ENCODE assay signal across 14 mouse cellular contexts in genomic region chr9:59667250-59667649, GRCm38 (mm10). TPM values are rescaled to one million over a fixed set of nuclear protein-coding genes. Genes with fewer than 3 reads are reported as not detected.
DNase-seq lines count a peak whose midpoint lies in the region; ATAC-seq and TF ChIP-seq lines count a peak whose summit lies in the region.
"Had no signal": no experiment of that assay in that cellular context is flagged by ENCODE, and none has a peak within 500 bp of the region (broad histone marks: within the 10 kb centered on the region; RNA-seq: fewer than 3 reads in every experiment).

No protein-coding gene starts in this region.

- H3K27me3 ChIP-seq in forebrain, embryonic 16.5 days (replicated peaks; ENCODE audit: control insufficient read depth, insufficient read depth, low read length): no peaks in the 10 kb centered on the region
- no peaks in the 10 kb centered on the region for H3K27me3 ChIP-seq in forebrain, embryonic 12.5 days
- H3K27me3 ChIP-seq: limb, embryonic 15.5 days had no signal

- peaks cover 42% of the 10 kb centered on the region for H3K36me3 ChIP-seq in forebrain, embryonic 16.5 days (ENCODE audit: control insufficient read depth, insufficient read depth)
- peaks cover 96% of the 10 kb centered on the region for H3K36me3 ChIP-seq in forebrain, embryonic 12.5 days (replicated peaks)

- no peak for TF ChIP-seq CTCF in left cerebral cortex, adult 2 months (IDR thresholded peaks at IDR 0.05)
- no peak for TF ChIP-seq CTCF in cortical plate, adult 2 months (IDR thresholded peaks at IDR 0.05; ENCODE audit: extremely low read depth, insufficient read depth, low read length)

- intact Hi-C loops in left cerebral cortex, adult 2 months (cut with DNase I): no loop called here
- intact Hi-C loops in left cerebral cortex, postnatal 36 days (cut with DNase I): no loop called here

- WGBS in forebrain, embryonic 16.5 days: 58% methylated on average over 4 of the region's 4 CpGs
- WGBS in forebrain, embryonic 12.5 days: 86% methylated on average over 4 of the region's 4 CpGs

- TF ChIP-seq POLR2A in cortical plate, adult 2 months (IDR thresholded peaks at IDR 0.05; ENCODE audit: extremely low read depth, insufficient read depth, low read length): no peak

- H3K4me1 ChIP-seq in forebrain, embryonic 16.5 days (replicated peaks; ENCODE audit: control insufficient read depth, insufficient read depth, low read length): peaks cover 16% of the 10 kb centered on the region
- peaks cover 19% of the 10 kb centered on the region for H3K4me1 ChIP-seq in forebrain, embryonic 12.5 days
- H3K4me1 ChIP-seq in cortical plate, adult 2 months (ENCODE audit: control insufficient read depth, insufficient read depth, low read length): peaks cover 16% of the 10 kb centered on the region

- H3K4me3 ChIP-seq in forebrain, embryonic 16.5 days (replicated peaks; ENCODE audit: low read length): no peak overlapping the region
- no peak overlapping the region for H3K4me3 ChIP-seq in forebrain, embryonic 12.5 days (replicated peaks)
- no peak overlapping the region for H3K4me3 ChIP-seq in left cerebral cortex, adult 2 months
- no peak overlapping the region for H3K4me3 ChIP-seq in cortical plate, adult 2 months (ENCODE audit: insufficient read depth, low read length)
- H3K4me3 ChIP-seq: limb, embryonic 15.5 days had no signal

- no peak for DNase-seq in left cerebral cortex, adult 2 months (ENCODE audit: extremely low spot score in 1 of 2, low spot score in 2 of 2)
- no peak for DNase-seq in left cerebral cortex, postnatal 36 days (ENCODE audit: low spot score in 2 of 2)
- DNase-seq in cerebellum, postnatal 25 days: no peak
- DNase-seq: thymus, postnatal 4 days had no signal

- H3K9ac ChIP-seq in forebrain, embryonic 16.5 days (replicated peaks; ENCODE audit: low read depth, low read length): no peak overlapping the region
- no peak overlapping the region for H3K9ac ChIP-seq in forebrain, embryonic 12.5 days
- H3K9ac ChIP-seq: limb, embryonic 15.5 days had no signal

- no peak overlapping the region for H3K27ac ChIP-seq in forebrain, embryonic 16.5 days (ENCODE audit: low read length)
- no peak overlapping the region for H3K27ac ChIP-seq in forebrain, embryonic 12.5 days
- peak overlapping the region; percentile 34; the same call in 1 of the 2 replicates for H3K27ac ChIP-seq in left cerebral cortex, adult 2 months
- peak overlapping the region; percentile 64; the same call in 1 of the 2 replicates for H3K27ac ChIP-seq in cortical plate, adult 2 months (ENCODE audit: insufficient read depth, low read length)
- H3K27ac ChIP-seq: hindbrain, postnatal 0 days; kidney, postnatal 0 days; limb, embryonic 15.5 days had no signal

- H3K9me3 ChIP-seq in forebrain, embryonic 16.5 days (ENCODE audit: control insufficient read depth, low read length): no peaks in the 10 kb centered on the region
- H3K9me3 ChIP-seq in forebrain, embryonic 12.5 days: no peaks in the 10 kb centered on the region
- H3K9me3 ChIP-seq: limb, embryonic 15.5 days had no signal

- no peak overlapping the region for H3K4me2 ChIP-seq in forebrain, embryonic 16.5 days (ENCODE audit: low read length)
- H3K4me2 ChIP-seq in forebrain, embryonic 12.5 days: no peak overlapping the region
- H3K4me2 ChIP-seq: limb, embryonic 15.5 days had no signal

- peak; percentile 47 for ATAC-seq in forebrain, embryonic 16.5 days
- no peak for ATAC-seq in forebrain, embryonic 12.5 days (ENCODE audit: low FRiP score)
- ATAC-seq in megakaryocyte-erythroid progenitor cell, adult 5-6 weeks (replicated peaks; ENCODE audit: low FRiP score, low TSS enrichment, poor library complexity, severe bottlenecking): peak; percentile 71
- ATAC-seq in activated CD4-positive, CD25-positive, alpha-beta regulatory T cell, adult 4 months: no peak
- ATAC-seq: hindbrain, postnatal 0 days; lung, postnatal 0 days; midbrain, embryonic 16.5 days had no signal

RNA-seq across cellular contexts. Expression of gene Pkm, which starts 11.1 kb away (rescaled TPM):
- 1,186 and 1,222 TPM in 2 replicates for polyA plus RNA-seq in forebrain, embryonic 16.5 days (2015; fragmentation: Nextera tagmentation; extraction: Ambion mirVana)
- 1,825 and 1,829 TPM in 2 replicates for polyA plus RNA-seq in forebrain, embryonic 12.5 days (2016; fragmentation: Nextera tagmentation; extraction: Ambion mirVana)
- 1,000 to 10,000 TPM; 1,277 to 1,324 TPM for total RNA-seq in left cerebral cortex, adult 2 months (2021)
- total RNA-seq in left cerebral cortex, postnatal 36 days (2021): 1,000 to 10,000 TPM; 1,213 to 1,355 TPM
- polyA plus RNA-seq in cortical plate, adult 2 months (2012; rRNA removed): 1,537 and 1,545 TPM in 2 replicates
- total RNA-seq in megakaryocyte-erythroid progenitor cell, adult 5-6 weeks (2014; fragmentation: Nextera tagmentation): 7.4 and 27.8 TPM in 2 replicates
- total RNA-seq in megakaryocyte-erythroid progenitor cell, adult 5-6 weeks (2017): 29.6 and 62.7 TPM in 2 replicates
- 100 to 1,000 TPM; 694 to 839 TPM for polyA plus RNA-seq in activated CD4-positive, CD25-positive, alpha-beta regulatory T cell, adult 4 months (2017; shearing (Covaris generic))

RNA-seq across cellular contexts. Expression of gene Gramd2, which starts 12.7 kb away (rescaled TPM):
- 3.7 and 5.4 TPM in 2 replicates for polyA plus RNA-seq in forebrain, embryonic 16.5 days (2015; fragmentation: Nextera tagmentation; extraction: Ambion mirVana)
- polyA plus RNA-seq in forebrain, embryonic 12.5 days (2016; fragmentation: Nextera tagmentation; extraction: Ambion mirVana): 0.40 and 0.49 TPM in 2 replicates
- total RNA-seq in left cerebral cortex, adult 2 months (2021): 10 to 100 TPM in 1 of 2 experiments, 1 to 10 TPM in 1; 8.6 to 10.7 TPM
- total RNA-seq in left cerebral cortex, postnatal 36 days (2021): 10 to 100 TPM; 10.4 to 10.8 TPM
- polyA plus RNA-seq in cortical plate, adult 2 months (2012; rRNA removed): 18.7 and 18.9 TPM in 2 replicates
- not detected in 2 replicates for total RNA-seq in megakaryocyte-erythroid progenitor cell, adult 5-6 weeks (2014; fragmentation: Nextera tagmentation)
- not detected in 2 replicates for total RNA-seq in megakaryocyte-erythroid progenitor cell, adult 5-6 weeks (2017)
- polyA plus RNA-seq in activated CD4-positive, CD25-positive, alpha-beta regulatory T cell, adult 4 months (2017; shearing (Covaris generic)): not detected

RNA-seq across cellular contexts. Expression of gene Parp6, which starts 50.2 kb away (rescaled TPM):
- 204 and 232 TPM in 2 replicates for polyA plus RNA-seq in forebrain, embryonic 16.5 days (2015; fragmentation: Nextera tagmentation; extraction: Ambion mirVana)
- 105 and 116 TPM in 2 replicates for polyA plus RNA-seq in forebrain, embryonic 12.5 days (2016; fragmentation: Nextera tagmentation; extraction: Ambion mirVana)
- total RNA-seq in left cerebral cortex, adult 2 months (2021): 100 to 1,000 TPM; 144 to 156 TPM
- 100 to 1,000 TPM; 152 to 159 TPM for total RNA-seq in left cerebral cortex, postnatal 36 days (2021)
- polyA plus RNA-seq in cortical plate, adult 2 months (2012; rRNA removed): 199 and 202 TPM in 2 replicates
- 27.1 and 39.6 TPM in 2 replicates for total RNA-seq in megakaryocyte-erythroid progenitor cell, adult 5-6 weeks (2014; fragmentation: Nextera tagmentation)
- total RNA-seq in megakaryocyte-erythroid progenitor cell, adult 5-6 weeks (2017): 19.8 and 34.7 TPM in 2 replicates
- 10 to 100 TPM; 28.2 to 31.0 TPM for polyA plus RNA-seq in activated CD4-positive, CD25-positive, alpha-beta regulatory T cell, adult 4 months (2017; shearing (Covaris generic))

Comparison
In these comparisons a context has a peak if more than half of its experiments do, and no peak if none do; other contexts are left out.
1. ATAC-seq: peak in forebrain, embryonic 16.5 days (single experiment) and megakaryocyte-erythroid progenitor cell, adult 5-6 weeks (single experiment); none in forebrain, embryonic 12.5 days (single experiment) and activated CD4-positive, CD25-positive, alpha-beta regulatory T cell, adult 4 months (single experiment).
2. H3K27ac ChIP-seq: peak in left cerebral cortex, adult 2 months (single experiment) and cortical plate, adult 2 months (single experiment); none in forebrain, embryonic 16.5 days (single experiment) and forebrain, embryonic 12.5 days (single experiment).